Comparison of ENCODE assay signal across 31 mouse cellular contexts in the genomic region with DNA sequence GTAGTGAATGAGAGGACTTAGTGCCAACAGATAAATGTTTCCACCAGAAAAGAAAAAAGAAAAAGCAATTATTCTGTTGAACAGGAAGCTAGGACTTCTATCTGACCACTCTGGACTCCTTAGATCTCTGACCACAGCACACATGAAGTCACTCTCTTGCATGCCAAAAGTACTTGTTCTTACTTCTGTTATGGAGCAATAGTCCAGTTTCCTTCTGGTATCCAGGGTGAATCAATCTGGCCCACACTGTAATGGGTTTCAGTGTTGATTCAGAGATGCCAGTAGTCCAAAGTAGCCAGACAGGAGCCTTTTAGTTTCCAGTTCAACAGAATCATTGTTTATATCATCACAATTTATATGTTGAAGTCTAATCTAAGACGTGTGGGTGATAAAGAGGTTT.
A peak's percentile ranks its signal among the peaks of the same experiment; 100 is the strongest.
DNase-seq lines count a peak whose midpoint lies in the region; ATAC-seq and TF ChIP-seq lines count a peak whose summit lies in the region.
"Had no signal": no experiment of that assay in that cellular context is flagged by ENCODE, and none has a peak within 500 bp of the region (broad histone marks: within the 10 kb centered on the region; RNA-seq: fewer than 3 reads in every experiment).

No protein-coding gene starts in this region.

- no peaks in the 10 kb centered on the region for H3K27me3 ChIP-seq in midbrain, embryonic 11.5 days (ENCODE audit: control insufficient read depth, insufficient read depth, low read length)
- no peaks in the 10 kb centered on the region for H3K27me3 ChIP-seq in midbrain, embryonic 14.5 days (ENCODE audit: control insufficient read depth, insufficient read depth, low read length)
- no peaks in the 10 kb centered on the region for H3K27me3 ChIP-seq in G1E (ENCODE audit: insufficient read depth, low read length)
- H3K27me3 ChIP-seq in liver, embryonic 11.5 days (replicated peaks; ENCODE audit: control insufficient read depth, insufficient read depth, low read length): no peaks in the 10 kb centered on the region
- H3K27me3 ChIP-seq: CH12.LX; embryonic facial prominence, embryonic 13.5 days; heart, embryonic 13.5 days; Patski had no signal

- H3K4me1 ChIP-seq in midbrain, embryonic 11.5 days (ENCODE audit: control insufficient read depth, insufficient read depth, low read length): no peaks in the 10 kb centered on the region
- H3K4me1 ChIP-seq in midbrain, embryonic 14.5 days (ENCODE audit: control insufficient read depth, insufficient read depth, low read length): no peaks in the 10 kb centered on the region
- peaks cover 1% of the 10 kb centered on the region for H3K4me1 ChIP-seq in G1E (ENCODE audit: insufficient read depth, low read depth, low read length)
- H3K4me1 ChIP-seq in liver, embryonic 11.5 days (replicated peaks; ENCODE audit: control insufficient read depth, insufficient read depth, low read length): no peaks in the 10 kb centered on the region
- H3K4me1 ChIP-seq: embryonic facial prominence, embryonic 10.5 days; embryonic facial prominence, embryonic 13.5 days; heart, embryonic 10.5 days; heart, embryonic 13.5 days had no signal

- H3K4me2 ChIP-seq in midbrain, embryonic 11.5 days: no peak overlapping the region
- no peak overlapping the region for H3K4me2 ChIP-seq in midbrain, embryonic 14.5 days (ENCODE audit: low read length)
- H3K4me2 ChIP-seq in liver, embryonic 11.5 days: no peak overlapping the region
- H3K4me2 ChIP-seq: embryonic facial prominence, embryonic 13.5 days; heart, embryonic 13.5 days; hindbrain, embryonic 14.5 days had no signal

- WGBS in midbrain, embryonic 11.5 days: 62% methylated on average over 1 of the region's 1 CpGs
- WGBS in midbrain, embryonic 14.5 days: 69% methylated on average over 1 of the region's 1 CpGs
- 19% methylated on average over 1 of the region's 1 CpGs for WGBS in liver, embryonic 11.5 days

- no peaks in the 10 kb centered on the region for H3K9me3 ChIP-seq in midbrain, embryonic 11.5 days (ENCODE audit: control insufficient read depth, low read length)
- no peaks in the 10 kb centered on the region for H3K9me3 ChIP-seq in midbrain, embryonic 14.5 days (ENCODE audit: control insufficient read depth, low read length)
- H3K9me3 ChIP-seq in G1E (replicated peaks): no peaks in the 10 kb centered on the region
- H3K9me3 ChIP-seq in liver, embryonic 11.5 days (ENCODE audit: control insufficient read depth, low read length): no peaks in the 10 kb centered on the region
- H3K9me3 ChIP-seq: embryonic facial prominence, embryonic 10.5 days; embryonic facial prominence, embryonic 13.5 days; heart, embryonic 10.5 days; heart, embryonic 13.5 days had no signal

- no peak overlapping the region for H3K9ac ChIP-seq in midbrain, embryonic 11.5 days (ENCODE audit: low read length)
- H3K9ac ChIP-seq in midbrain, embryonic 14.5 days (replicated peaks; ENCODE audit: low read length): no peak overlapping the region
- H3K9ac ChIP-seq in liver, embryonic 11.5 days (ENCODE audit: low read depth, low read length): no peak overlapping the region
- H3K9ac ChIP-seq: embryonic facial prominence, embryonic 13.5 days; forebrain, postnatal 0 days; heart, embryonic 13.5 days; hindbrain, embryonic 14.5 days had no signal

- ATAC-seq in midbrain, embryonic 11.5 days (ENCODE audit: low FRiP score): no peak
- ATAC-seq in midbrain, embryonic 14.5 days (ENCODE audit: low FRiP score, low TSS enrichment): no peak
- peak; percentile 35; the same call in 1 of the 2 replicates for ATAC-seq in G1E (ENCODE audit: extremely low read depth, insufficient number of reproducible peaks, low FRiP score, poor library complexity, severe bottlenecking)
- ATAC-seq in liver, embryonic 11.5 days (replicated peaks; ENCODE audit: low FRiP score): no peak
- ATAC-seq: forebrain, embryonic 14.5 days; forebrain, postnatal 0 days; hindbrain, postnatal 0 days; inflammation-experienced regulatory T-cells, adult 6 months; intestine, embryonic 16.5 days; Patski had no signal

- no peaks in the 10 kb centered on the region for H3K36me3 ChIP-seq in midbrain, embryonic 11.5 days (ENCODE audit: control insufficient read depth, insufficient read depth, low read length)
- H3K36me3 ChIP-seq in midbrain, embryonic 14.5 days (ENCODE audit: control insufficient read depth, insufficient read depth, low read length): no peaks in the 10 kb centered on the region
- H3K36me3 ChIP-seq in G1E (replicated peaks): no peaks in the 10 kb centered on the region
- H3K36me3 ChIP-seq in liver, embryonic 11.5 days (ENCODE audit: control insufficient read depth, insufficient read depth, low read length): no peaks in the 10 kb centered on the region
- H3K36me3 ChIP-seq: embryonic facial prominence, embryonic 10.5 days; embryonic facial prominence, embryonic 13.5 days; heart, embryonic 10.5 days; heart, embryonic 13.5 days had no signal

- no peak overlapping the region for H3K4me3 ChIP-seq in midbrain, embryonic 11.5 days (ENCODE audit: low read depth, low read length)
- no peak overlapping the region for H3K4me3 ChIP-seq in midbrain, embryonic 14.5 days (replicated peaks; ENCODE audit: low read depth, low read length)
- no peak overlapping the region for H3K4me3 ChIP-seq in G1E (ENCODE audit: low read depth, low read length)
- no peak overlapping the region for H3K4me3 ChIP-seq in liver, embryonic 11.5 days (ENCODE audit: low read depth, low read length)
- H3K4me3 ChIP-seq: embryonic facial prominence, embryonic 10.5 days; embryonic facial prominence, embryonic 13.5 days; heart, adult 2 months; heart, embryonic 10.5 days; heart, embryonic 13.5 days had no signal

- peak; percentile 81 for DNase-seq in midbrain, embryonic 11.5 days (ENCODE audit: low spot score, missing footprints)
- DNase-seq in midbrain, embryonic 14.5 days: no peak
- no peak for DNase-seq in G1E (ENCODE audit: low spot score)
- peak; percentile 50 for DNase-seq in fibroblast of lung, adult 2 months (ENCODE audit: low read depth)
- no peak for DNase-seq in frontal cortex, postnatal 25 days (ENCODE audit: low spot score in 2 of 2)
- DNase-seq in liver, embryonic 11.5 days (ENCODE audit: low spot score): no peak
- DNase-seq in adrenal gland, adult (ENCODE audit: inconsistent age in 2 of 2, low spot score in 1 of 2): no peak
- DNase-seq: adrenal gland, adult 2 months; adrenal gland, postnatal 14 days; B cell, adult 2 months; cerebellum, adult 11 months; cerebellum, adult 8-10 months; cerebellum, postnatal 10 days; cerebellum, postnatal 36 days; embryo, embryonic 11 days; forebrain, postnatal 0 days; gastrocnemius, postnatal 36 days; heart, adult 2 months; heart, postnatal 14 days; heart, postnatal 4 days had no signal

- H3K27ac ChIP-seq in midbrain, embryonic 11.5 days (ENCODE audit: low read depth, low read length): no peak overlapping the region
- H3K27ac ChIP-seq in midbrain, embryonic 14.5 days (replicated peaks; ENCODE audit: low read depth, low read length): no peak overlapping the region
- H3K27ac ChIP-seq in liver, embryonic 11.5 days (ENCODE audit: low read depth, low read length): no peak overlapping the region
- H3K27ac ChIP-seq: embryonic facial prominence, embryonic 10.5 days; embryonic facial prominence, embryonic 13.5 days; heart, adult 2 months; heart, embryonic 10.5 days; heart, embryonic 13.5 days; hindbrain, embryonic 14.5 days; hindbrain, postnatal 0 days had no signal

- TF ChIP-seq CTCF in G1E (IDR thresholded peaks at IDR 0.05; ENCODE audit: low read depth, low read length): no peak

Comparison
In these comparisons a context has a peak if more than half of its experiments do, and no peak if none do; other contexts are left out.
1. DNase-seq: peak in midbrain, embryonic 11.5 days (single experiment) and fibroblast of lung, adult 2 months (single experiment); none in midbrain, embryonic 14.5 days (single experiment), G1E (single experiment), frontal cortex, postnatal 25 days (0 of 2), liver, embryonic 11.5 days (single experiment) and adrenal gland, adult (0 of 2).